Comparison of ENCODE assay signal across 21 mouse cellular contexts in the genomic region with DNA sequence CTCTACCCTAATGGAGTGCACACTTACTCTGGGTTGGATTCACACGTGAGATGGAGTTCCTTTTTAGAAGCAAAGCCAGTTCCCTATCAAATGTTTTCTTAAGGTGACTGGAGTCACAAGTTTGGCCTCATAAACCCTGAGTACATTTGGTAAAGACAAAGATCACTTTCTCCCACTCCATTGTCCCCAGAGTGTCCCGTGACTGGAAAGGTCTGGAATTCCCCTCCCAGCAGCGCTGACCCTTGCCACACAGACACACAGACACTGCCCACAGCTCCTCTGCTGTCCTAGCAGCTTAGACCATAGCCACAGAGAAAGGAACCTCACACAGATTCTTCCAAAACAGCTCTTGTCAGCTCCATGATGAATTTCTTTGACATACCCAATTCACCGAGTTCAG. TPM values are rescaled to one million over a fixed set of nuclear protein-coding genes. Genes with fewer than 3 reads are reported as not detected.
DNase-seq lines count a peak whose midpoint lies in the region; ATAC-seq and TF ChIP-seq lines count a peak whose summit lies in the region.
"Had no signal": no experiment of that assay in that cellular context is flagged by ENCODE, and none has a peak within 500 bp of the region (broad histone marks: within the 10 kb centered on the region; RNA-seq: fewer than 3 reads in every experiment).

No protein-coding gene starts in this region.

- H3K9ac ChIP-seq in stomach, postnatal 0 days (ENCODE audit: low read length), result no peak overlapping the region
- H3K9ac ChIP-seq: stomach, embryonic 15.5 days had no signal

- ATAC-seq in stomach, postnatal 0 days (ENCODE audit: low FRiP score, low TSS enrichment), result no peak
- ATAC-seq: activated CD4-positive, CD25-positive, alpha-beta regulatory T cell, adult 4 months; hindbrain, embryonic 16.5 days; Patski had no signal

- DNase-seq in layer of hippocampus, adult 2 months (ENCODE audit: low spot score in 2 of 2), result no peak
- DNase-seq in layer of hippocampus, adult 9-10 months (ENCODE audit: low spot score), result no peak
- peak; percentile 71 for DNase-seq in kidney, adult 2 months
- peak; percentile 48 to 78 for DNase-seq in kidney, postnatal 25 days
- DNase-seq in stomach, postnatal 0 days (ENCODE audit: low spot score), result peak; percentile 30
- DNase-seq in retina, postnatal 1 day, result no peak
- DNase-seq in right cerebral cortex, adult 2 months (ENCODE audit: low spot score in 2 of 2), result no peak
- DNase-seq: adrenal gland, postnatal 25 days; cerebellum, adult 9-10 months; gastrocnemius, postnatal 25 days; heart, postnatal 10 days; left cerebral cortex, postnatal 4 days; lung, adult 18-20 months; lung, postnatal 36 days; right cerebral cortex, adult 18-20 months; spleen, adult 18-20 months had no signal

- H3K9me3 ChIP-seq in stomach, postnatal 0 days (ENCODE audit: control insufficient read depth, low read length), result no peaks in the 10 kb centered on the region
- H3K9me3 ChIP-seq: stomach, embryonic 15.5 days had no signal

- H3K36me3 ChIP-seq in kidney, adult 2 months (ENCODE audit: control insufficient read depth, insufficient read depth, low read length), result no peaks in the 10 kb centered on the region; the same call in 1 of the 2 replicates
- H3K36me3 ChIP-seq in stomach, postnatal 0 days (ENCODE audit: control insufficient read depth, insufficient read depth, low read length), result no peaks in the 10 kb centered on the region

- no peak overlapping the region for H3K4me2 ChIP-seq in stomach, postnatal 0 days (replicated peaks; ENCODE audit: low read depth)
- H3K4me2 ChIP-seq: midbrain, embryonic 11.5 days; stomach, embryonic 15.5 days had no signal

- TF ChIP-seq CTCF in layer of hippocampus, adult 2 months (conservative IDR thresholded peaks at IDR 0.05), result no peak
- no peak for TF ChIP-seq CTCF in kidney, adult 2 months (conservative IDR thresholded peaks at IDR 0.05; ENCODE audit: insufficient read depth, insufficient read length, low read depth, low read length)
- no peak for TF ChIP-seq CTCF in stomach, postnatal 0 days (IDR thresholded peaks at IDR 0.05; ENCODE audit: low read depth)

- TF ChIP-seq POLR2A in kidney, adult 2 months (IDR thresholded peaks at IDR 0.05; ENCODE audit: low read depth, low read length), result no peak

- H3K27ac ChIP-seq in layer of hippocampus, adult 2 months, result peak overlapping the region; percentile 53; the same call in 1 of the 2 replicates
- peak overlapping the region; percentile 7; the same call in 1 of the 2 replicates for H3K27ac ChIP-seq in kidney, adult 2 months (ENCODE audit: insufficient read depth, low read depth, low read length)
- H3K27ac ChIP-seq in stomach, postnatal 0 days (replicated peaks), result peak overlapping the region; percentile 45; the same call in 1 of the 2 replicates
- H3K27ac ChIP-seq: stomach, embryonic 15.5 days had no signal

- no peaks in the 10 kb centered on the region for H3K27me3 ChIP-seq in kidney, adult 2 months (replicated peaks; ENCODE audit: control insufficient read depth, insufficient read depth, low read length)
- H3K27me3 ChIP-seq in stomach, postnatal 0 days (ENCODE audit: control insufficient read depth, insufficient read depth, low read length), result no peaks in the 10 kb centered on the region
- H3K27me3 ChIP-seq: Patski; stomach, embryonic 15.5 days had no signal

- WGBS in kidney, adult 2 months, result 31% methylated on average over 4 of the region's 4 CpGs
- WGBS in stomach, postnatal 0 days, result 53% methylated on average over 4 of the region's 4 CpGs

- TF ChIP-seq EP300 in stomach, postnatal 0 days (optimal IDR thresholded peaks at IDR 0.05), result no peak

- no peak overlapping the region for H3K4me3 ChIP-seq in layer of hippocampus, adult 2 months
- H3K4me3 ChIP-seq in kidney, adult 2 months (ENCODE audit: insufficient read depth, low read depth, low read length), result no peak overlapping the region
- no peak overlapping the region for H3K4me3 ChIP-seq in stomach, postnatal 0 days (ENCODE audit: low read depth, low read length)
- H3K4me3 ChIP-seq: stomach, embryonic 15.5 days had no signal

- H3K4me1 ChIP-seq in kidney, adult 2 months (ENCODE audit: control insufficient read depth, insufficient read depth, low read length), result peaks cover 19% of the 10 kb centered on the region
- no peaks in the 10 kb centered on the region for H3K4me1 ChIP-seq in stomach, postnatal 0 days (replicated peaks; ENCODE audit: control insufficient read depth, insufficient read depth)

RNA-seq across cellular contexts. Expression of gene Zfyve1, which starts 14.9 kb away (rescaled TPM):
- 10 to 100 TPM; 42.6 to 45.9 TPM for total RNA-seq in layer of hippocampus, adult 2 months (2021)
- polyA plus RNA-seq in kidney, adult 2 months (2012; rRNA removed), result 29.0 and 32.0 TPM in 2 replicates
- polyA plus RNA-seq in stomach, postnatal 0 days (2015; fragmentation: Nextera tagmentation; extraction: Ambion mirVana), result 7.6 and 8.2 TPM in 2 replicates

RNA-seq across cellular contexts. Expression of gene Rbm25, which starts 48.9 kb away (rescaled TPM):
- 100 to 1,000 TPM; 130 to 143 TPM for total RNA-seq in layer of hippocampus, adult 2 months (2021)
- 17.9 and 21.2 TPM in 2 replicates for polyA plus RNA-seq in kidney, adult 2 months (2012; rRNA removed)
- polyA plus RNA-seq in stomach, postnatal 0 days (2015; fragmentation: Nextera tagmentation; extraction: Ambion mirVana), result 105 and 115 TPM in 2 replicates

Comparison
In these comparisons a context has a peak if more than half of its experiments do, and no peak if none do; other contexts are left out.
1. DNase-seq: peak in kidney, adult 2 months (single experiment), kidney, postnatal 25 days (2 of 2) and stomach, postnatal 0 days (single experiment); none in layer of hippocampus, adult 2 months (0 of 2), layer of hippocampus, adult 9-10 months (single experiment), retina, postnatal 1 day (single experiment) and right cerebral cortex, adult 2 months (0 of 2).
2. Peak in every context shown above with its lines, with median percentiles within 50 percentile points of each other: H3K27ac ChIP-seq.